Mouse (Mus musculus): Measurements from ENCODE around the gene 6030452D12Rik. TPM values are rescaled to one million over a fixed set of nuclear protein-coding genes. Genes with fewer than 3 reads are reported as not detected.

Gene 6030452D12Rik
- not detected for polyA plus RNA-seq (2014; fragmentation: Illumina TruSeq; extraction: RNeasy Lipid Tissue Mini Kit (QIAGEN cat#74804); ENCODE audit: low read depth, low replicate concordance)

DNA sequence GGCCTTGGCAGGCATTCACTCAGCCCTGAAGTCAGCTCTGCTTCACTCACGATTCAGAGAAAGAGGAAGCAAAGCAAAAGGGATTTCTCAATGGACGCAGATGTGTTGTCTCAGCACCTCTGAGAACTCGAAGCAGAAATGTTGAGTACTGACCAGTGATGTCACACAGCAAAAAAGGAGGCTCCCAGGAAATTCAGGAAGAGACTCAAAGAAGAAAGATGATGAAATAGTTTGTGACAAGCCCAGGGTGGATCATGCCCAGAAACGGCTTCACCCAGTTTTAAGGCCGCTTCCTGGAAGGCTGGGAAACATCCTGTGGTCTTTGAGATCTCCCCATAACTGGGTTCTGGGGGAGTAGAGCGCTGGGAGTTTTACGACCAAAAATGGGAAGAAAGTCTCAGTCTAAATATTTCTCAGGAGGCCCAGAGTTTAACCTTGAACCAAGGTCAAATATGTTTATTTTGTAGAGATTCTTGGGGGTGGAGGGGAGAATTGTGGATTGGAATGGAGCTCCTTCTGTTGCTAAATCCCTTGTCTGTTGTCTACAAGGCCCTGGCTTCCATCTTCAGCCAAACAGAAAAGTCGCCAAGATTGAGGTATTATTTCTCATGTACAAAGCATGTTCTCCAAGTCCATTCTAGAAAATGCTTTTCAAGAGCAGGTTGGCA lies at the start of gene 6030452D12Rik:
TSS of gene 6030452D12Rik (plus strand) at position 505 of the 668 bp plus-strand sequence.

DNA sequence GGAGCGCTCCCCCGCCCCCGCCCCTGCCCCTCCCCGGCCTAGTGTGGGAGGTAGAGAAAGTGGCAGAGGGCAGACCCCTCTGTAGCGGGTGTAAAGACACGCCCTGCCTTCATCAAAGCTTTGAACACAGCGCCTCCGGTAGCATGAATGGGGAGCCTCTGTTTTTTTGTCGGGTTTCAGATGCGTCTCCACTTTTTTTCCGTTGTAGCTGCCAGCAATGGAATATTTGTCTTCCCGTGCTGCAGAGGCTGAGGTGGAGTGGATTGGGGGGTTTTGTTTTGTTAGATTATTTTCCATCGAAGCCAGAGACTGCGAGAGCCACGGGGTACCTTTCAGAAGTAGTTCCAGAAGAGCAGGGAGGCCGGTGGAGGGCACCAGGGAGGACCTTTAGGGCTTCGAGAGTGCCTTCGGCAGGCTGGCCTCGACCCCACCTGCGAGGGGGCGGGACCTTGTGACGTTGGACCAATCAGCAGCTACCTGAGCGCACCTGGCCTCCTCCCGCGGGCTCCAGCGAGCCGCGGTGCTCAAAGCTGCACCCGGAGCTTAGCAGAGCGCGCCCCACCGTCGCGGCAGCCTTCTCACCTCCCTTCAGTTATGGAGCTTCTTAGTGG lies 10.1 kb downstream of the 6030452D12Rik start, which contains the start of gene Cdh3:
TSS of gene Cdh3 (plus strand) at position 527 of the 611 bp plus-strand sequence.

Other genes starting within 250 kb of the 6030452D12Rik start
- 3.0 TPM for gene Smpd3, start 162.5 kb upstream of the 6030452D12Rik start, polyA plus RNA-seq (2014; fragmentation: Illumina TruSeq; extraction: RNeasy Lipid Tissue Mini Kit (QIAGEN cat#74804); ENCODE audit: low read depth, low replicate concordance)
- 4.9 TPM for gene Zfp90, start 85.2 kb upstream of the 6030452D12Rik start, polyA plus RNA-seq (2014; fragmentation: Illumina TruSeq; extraction: RNeasy Lipid Tissue Mini Kit (QIAGEN cat#74804); ENCODE audit: low read depth, low replicate concordance)
- gene Cdh3, start 10.4 kb downstream of the 6030452D12Rik start, polyA plus RNA-seq (2014; fragmentation: Illumina TruSeq; extraction: RNeasy Lipid Tissue Mini Kit (QIAGEN cat#74804); ENCODE audit: low read depth, low replicate concordance) = 1.1 TPM
- 1.3 TPM for gene Gm10073, start 72.9 kb downstream of the 6030452D12Rik start, polyA plus RNA-seq (2014; fragmentation: Illumina TruSeq; extraction: RNeasy Lipid Tissue Mini Kit (QIAGEN cat#74804); ENCODE audit: low read depth, low replicate concordance)
- gene Cdh1, start 102.8 kb downstream of the 6030452D12Rik start, polyA plus RNA-seq (2014; fragmentation: Illumina TruSeq; extraction: RNeasy Lipid Tissue Mini Kit (QIAGEN cat#74804); ENCODE audit: low read depth, low replicate concordance) = not detected
- gene Tango6, start 182.5 kb downstream of the 6030452D12Rik start, polyA plus RNA-seq (2014; fragmentation: Illumina TruSeq; extraction: RNeasy Lipid Tissue Mini Kit (QIAGEN cat#74804); ENCODE audit: low read depth, low replicate concordance) = 7.7 TPM